Mouse (Mus musculus) heart, postnatal 0 days (tissue): ENCODE results near the gene Ngef.

ENCODE experiments used
- CTCF ChIP-seq: IDR thresholded peaks from 2 replicates; pipeline ENCODE4 v1.5.1; 2016; ENCODE audit warnings: antibody characterized with exemption, control low read depth, low read depth
- EP300 ChIP-seq: IDR thresholded peaks from 2 replicates; pipeline ENCODE4 v1.6.1; 2016; ENCODE audit warnings: antibody characterized with exemption, low read depth

DNA sequence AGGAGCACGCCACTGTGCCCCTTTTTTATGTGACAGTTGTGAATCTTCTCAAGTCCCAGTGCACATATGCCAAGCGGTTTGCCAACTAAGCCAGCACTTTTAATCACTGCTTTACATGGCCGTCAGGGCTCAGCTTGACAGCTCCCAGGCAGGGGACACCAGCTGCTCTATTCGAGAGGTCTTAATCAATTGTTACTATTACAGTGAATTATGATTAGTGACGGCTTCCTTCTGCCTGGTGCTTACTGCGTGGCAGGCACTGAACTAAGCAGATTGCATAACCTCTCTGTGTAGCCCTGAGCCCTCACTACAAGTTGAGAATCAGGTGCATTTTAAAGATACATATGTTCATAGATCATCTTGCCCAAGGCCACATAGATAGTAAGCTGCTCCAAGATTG, 683 bp upstream of the Ngef start:
- TF ChIP-seq CTCF (no peak), EP300 (no peak)
